Mouse (Mus musculus) right cerebral cortex, postnatal 14 days (tissue): ENCODE results near the gene Mucl3.

Source experiments
- DNase-seq: peaks from one replicate; pipeline ENCODE4 v3.0.0; 2022

Mucl3 gene

GRCm38 (mm10) chr17:35643609-35644236 is at the start of gene Mucl3:
Gene Mucl3 (minus strand): TSS chr17:35643695.
- no peak for DNase-seq

- DNase-seq: no peak
Observed at GRCm38 (mm10) chr17:35692368-35692767, 48.9 kb upstream of the Mucl3 start.

- DNase-seq: no peak
Observed at GRCm38 (mm10) chr17:35691811-35692210, 48.3 kb upstream of the Mucl3 start.

GRCm38 (mm10) chr17:35689936-35690645 is 46.6 kb upstream of the Mucl3 start:
- no peak for DNase-seq

GRCm38 (mm10) chr17:35688347-35689175 is 45.1 kb upstream of the Mucl3 start:
- DNase-seq: no peak

- DNase-seq: peak; percentile 30
Observed at GRCm38 (mm10) chr17:35685061-35685460, 41.6 kb upstream of the Mucl3 start.

GRCm38 (mm10) chr17:35681986-35682385 is 38.5 kb upstream of the Mucl3 start:
- DNase-seq: no peak

- DNase-seq: no peak
Observed at GRCm38 (mm10) chr17:35680591-35680990, 37.1 kb upstream of the Mucl3 start.

GRCm38 (mm10) chr17:35673416-35674035 is 30.0 kb upstream of the Mucl3 start, which contains the start of gene Gtf2h4:
Gene Gtf2h4 (minus strand): TSS chr17:35673739.
- DNase-seq: peak; percentile 83

GRCm38 (mm10) chr17:35672527-35672926 is 29.0 kb upstream of the Mucl3 start:
- DNase-seq: no peak

GRCm38 (mm10) chr17:35671846-35672245 is 28.4 kb upstream of the Mucl3 start:
- DNase-seq: no peak

GRCm38 (mm10) chr17:35669731-35670130 is 26.2 kb upstream of the Mucl3 start:
- no peak for DNase-seq

- DNase-seq: peak; percentile 97
Observed at GRCm38 (mm10) chr17:35667334-35668065, 24.0 kb upstream of the Mucl3 start, which contains the start of gene Vars2. Gene Vars2 (minus strand): TSS chr17:35667592.

- DNase-seq: peak; percentile 38
Observed at GRCm38 (mm10) chr17:35666851-35667256, 23.4 kb upstream of the Mucl3 start.

GRCm38 (mm10) chr17:35665957-35666515 is 22.5 kb upstream of the Mucl3 start:
- peak; percentile 40 for DNase-seq

- DNase-seq: no peak
Observed at GRCm38 (mm10) chr17:35653086-35653485, 9.6 kb upstream of the Mucl3 start.

GRCm38 (mm10) chr17:35649429-35649828 is 5.9 kb upstream of the Mucl3 start:
- no peak for DNase-seq

- no peak for DNase-seq
Observed at GRCm38 (mm10) chr17:35639352-35639751, 4.1 kb downstream of the Mucl3 start.

GRCm38 (mm10) chr17:35638475-35639190 is 4.9 kb downstream of the Mucl3 start:
- DNase-seq: peak; percentile 43

GRCm38 (mm10) chr17:35636363-35636762 is 7.1 kb downstream of the Mucl3 start:
- peak; percentile 37 for DNase-seq

GRCm38 (mm10) chr17:35635699-35636111 is 7.8 kb downstream of the Mucl3 start:
- DNase-seq: peak; percentile 80
